Mouse (Mus musculus) heart, embryonic 15.5 days (tissue): ENCODE measurements at regions not wholly inside any gene's neighbourhood (a gene's known extent, or its start where the extent isn't known, plus 50 kb on each side); places are given as distances from the start of the nearest gene placed in this dataset.
A peak's percentile ranks its signal among the peaks of the same experiment; 100 is the strongest.

Experiments
- ATAC-seq: fragments of 200-750 bp; cut with Nextera tagmentation; replicated peaks from 2 replicates; pipeline ENCODE4 v1.8.0; 2017; ENCODE audit warnings: low read depth, moderate TSS enrichment; ENCODE audit not compliant: insufficient number of reproducible peaks, insufficient read depth, low FRiP score
- H3K27ac ChIP-seq: fragments of 300-500 bp; sonication (generic); 2 replicates; pipeline ENCODE4 v1.5.1; 2015; ENCODE audit warnings: mild to moderate bottlenecking, inconsistent platforms
- H3K27me3 ChIP-seq: fragments of 300-500 bp; sonication (generic); 2 replicates; pipeline ENCODE4 v1.6.1; 2015; ENCODE audit warnings: inconsistent platforms
- H3K36me3 ChIP-seq: fragments of 300-500 bp; sonication (generic); 2 replicates; pipeline ENCODE4 v1.6.1; 2015; ENCODE audit warnings: mild to moderate bottlenecking, inconsistent platforms
- H3K4me1 ChIP-seq: fragments of 300-500 bp; sonication (generic); replicated peaks from 2 replicates; pipeline ENCODE4 v1.6.1; 2015; ENCODE audit warnings: inconsistent platforms
- H3K4me2 ChIP-seq: fragments of 300-500 bp; sonication (generic); 2 replicates; pipeline ENCODE4 v1.6.1; 2015; ENCODE audit warnings: inconsistent platforms, mild to moderate bottlenecking, moderate library complexity
- H3K4me3 ChIP-seq: fragments of 300-500 bp; sonication (generic); 2 replicates; pipeline ENCODE4 v1.5.1; 2015; ENCODE audit warnings: mild to moderate bottlenecking, inconsistent platforms
- H3K9ac ChIP-seq: fragments of 300-500 bp; sonication (generic); 2 replicates; pipeline ENCODE4 v1.6.1; 2015; ENCODE audit warnings: mild to moderate bottlenecking, inconsistent platforms
- H3K9me3 ChIP-seq: fragments of 300-500 bp; sonication (generic); replicated peaks from 2 replicates; pipeline ENCODE4 v1.6.1; 2016; ENCODE audit warnings: inconsistent platforms
- WGBS: fragments of 180-500 bp; shearing (Covaris S2); methylation state at CpG from one replicate; pipeline ENCODE4 v1.1.7; 2015; ENCODE audit warnings: mixed read lengths; 5-methylcytosine and 5-hydroxymethylcytosine counted together

DNA sequence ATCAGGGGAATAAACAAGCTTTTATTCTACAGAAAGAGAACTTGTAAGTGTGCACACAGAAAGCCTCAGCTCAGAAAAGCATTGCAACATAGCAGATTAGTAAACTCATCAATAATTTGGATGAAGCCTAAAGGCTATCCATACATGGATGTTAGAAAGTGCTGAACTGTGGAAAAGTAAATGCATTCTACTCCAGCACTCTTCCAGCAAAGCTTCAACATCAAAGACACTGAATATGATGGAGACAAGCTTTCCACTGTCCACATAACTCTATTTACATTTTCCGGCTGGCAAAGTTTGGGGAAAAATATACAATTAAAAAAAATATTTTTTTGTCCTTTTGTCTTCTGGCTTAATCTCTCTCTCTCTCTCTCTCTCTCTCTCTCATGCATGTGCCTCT is 69.7 kb downstream of the Slitrk6 start:
- Histone ChIP-seq H3K4me1 (no peaks in the 10 kb centered on the region), H3K27me3 (no peaks in the 10 kb centered on the region), H3K36me3 (no peaks in the 10 kb centered on the region), H3K9me3 (no peaks in the 10 kb centered on the region), H3K4me3 (no peak overlapping the region), H3K9ac (no peak overlapping the region), H3K27ac (no peak overlapping the region), H3K4me2 (no peak overlapping the region)
- 67% methylated on average over 1 of the region's 1 CpGs for WGBS
- ATAC-seq, result no peak

DNA sequence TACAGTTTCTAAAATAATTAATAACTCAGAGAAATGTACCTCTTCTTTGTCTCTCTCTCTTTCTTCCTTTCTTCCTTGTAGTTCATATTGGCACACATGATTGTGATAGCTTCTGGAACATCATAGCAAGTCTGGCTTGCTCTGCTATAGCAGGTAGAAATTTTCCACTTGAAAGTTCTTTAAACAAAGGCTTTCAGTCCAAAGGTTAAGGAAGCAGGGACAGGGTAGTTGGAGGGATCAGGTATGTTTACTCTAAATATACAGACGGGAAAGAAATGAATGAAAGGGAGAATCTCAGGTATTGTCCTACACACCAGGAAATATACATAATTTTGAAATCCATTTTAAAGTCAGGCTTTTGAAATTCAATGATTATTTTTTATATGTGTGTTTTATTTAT is 75.2 kb downstream of the Slitrk6 start:
- Histone ChIP-seq H3K27ac (no peak overlapping the region), H3K4me2 (no peak overlapping the region), H3K36me3 (no peaks in the 10 kb centered on the region), H3K4me1 (no peaks in the 10 kb centered on the region), H3K4me3 (no peak overlapping the region), H3K9ac (no peak overlapping the region), H3K9me3 (no peaks in the 10 kb centered on the region), H3K27me3 (no peaks in the 10 kb centered on the region)
- WGBS, result 88% methylated on average over 1 of the region's 1 CpGs
- no peak for ATAC-seq

DNA sequence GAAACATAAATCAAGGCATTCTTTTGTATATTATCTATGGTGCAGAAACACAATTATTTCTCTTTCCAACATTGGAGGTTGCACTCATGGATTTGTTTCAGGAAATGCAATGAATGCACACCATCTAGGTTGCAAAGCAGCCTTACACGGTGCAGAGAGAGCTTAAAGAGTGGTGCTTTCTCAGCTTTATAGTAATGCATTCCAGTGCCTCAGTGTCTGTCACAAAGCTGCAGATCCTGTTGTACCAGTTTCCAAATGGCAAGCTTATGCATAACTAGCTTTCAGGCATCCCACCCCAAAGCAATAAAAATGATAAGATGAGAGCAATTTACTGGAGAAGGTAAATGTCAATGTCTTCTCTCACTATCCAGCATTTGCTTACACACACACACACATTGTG is 89.2 kb downstream of the Slitrk6 start:
- no peak overlapping the region for H3K27ac ChIP-seq
- H3K4me3 ChIP-seq, result no peak overlapping the region
- H3K9ac ChIP-seq, result no peak overlapping the region
- 66% methylated on average over 1 of the region's 1 CpGs for WGBS
- no peak overlapping the region for H3K4me2 ChIP-seq
- no peaks in the 10 kb centered on the region for H3K9me3 ChIP-seq
- no peaks in the 10 kb centered on the region for H3K27me3 ChIP-seq
- H3K4me1 ChIP-seq, result no peaks in the 10 kb centered on the region
- H3K36me3 ChIP-seq, result no peaks in the 10 kb centered on the region
- ATAC-seq, result no peak

DNA sequence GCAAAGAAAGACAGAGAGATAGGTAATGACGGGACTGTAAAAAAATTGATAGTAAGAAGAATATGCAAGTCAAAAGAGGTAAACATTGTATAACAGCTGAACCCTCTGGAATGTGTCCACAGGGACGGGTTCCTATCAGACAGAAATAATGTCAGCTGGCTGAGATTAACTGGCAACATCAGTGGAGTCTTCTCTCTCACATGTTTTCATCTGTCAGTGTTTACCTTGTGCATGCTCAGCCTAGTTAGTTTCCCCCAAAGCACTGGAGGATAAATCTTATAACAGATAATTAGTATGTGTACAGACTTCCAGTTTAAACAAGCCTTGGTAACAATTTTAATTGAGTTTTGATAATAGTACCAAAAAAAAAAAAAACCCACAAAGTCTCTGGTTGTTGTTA is 91.7 kb downstream of the Slitrk6 start:
- no peak for ATAC-seq
- WGBS, result 39% methylated on average over 2 of the region's 2 CpGs
- no peak overlapping the region for H3K4me2 ChIP-seq

DNA sequence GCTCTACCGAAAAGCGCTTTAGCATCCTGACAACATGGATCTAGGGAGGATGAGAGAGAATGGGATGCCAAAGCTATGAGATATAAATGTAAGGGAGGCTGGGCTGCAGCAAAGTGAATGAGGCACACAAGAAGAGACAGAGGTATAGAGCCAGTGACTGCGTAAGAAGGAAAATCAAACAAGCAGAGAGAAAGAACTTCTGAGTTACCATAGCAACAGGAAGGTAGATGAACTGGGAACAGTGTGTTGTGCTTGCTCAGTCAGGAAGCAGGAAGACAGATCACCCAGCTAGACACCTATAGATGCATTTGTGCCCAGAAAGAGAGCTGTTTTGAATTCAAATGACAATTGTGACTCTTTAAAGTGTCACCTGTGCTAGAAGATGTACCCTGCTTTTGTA is 120.8 kb downstream of the Slitrk6 start:
- WGBS, result 82% methylated on average over 3 of the region's 3 CpGs
- Histone ChIP-seq H3K9ac (no peak overlapping the region), H3K9me3 (no peaks in the 10 kb centered on the region), H3K4me1 (no peaks in the 10 kb centered on the region), H3K4me3 (no peak overlapping the region), H3K36me3 (no peaks in the 10 kb centered on the region), H3K4me2 (no peak overlapping the region), H3K27me3 (no peaks in the 10 kb centered on the region), H3K27ac (no peak overlapping the region)
- no peak for ATAC-seq

More for the DNA sequence above, 91.7 kb downstream of the Slitrk6 start:
- no peaks in the 10 kb centered on the region for H3K4me1 ChIP-seq
- H3K36me3 ChIP-seq, result no peaks in the 10 kb centered on the region
- no peak overlapping the region for H3K9ac ChIP-seq
- no peak overlapping the region for H3K27ac ChIP-seq
- no peak overlapping the region for H3K4me3 ChIP-seq
- no peaks in the 10 kb centered on the region for H3K9me3 ChIP-seq
- H3K27me3 ChIP-seq, result no peaks in the 10 kb centered on the region

DNA sequence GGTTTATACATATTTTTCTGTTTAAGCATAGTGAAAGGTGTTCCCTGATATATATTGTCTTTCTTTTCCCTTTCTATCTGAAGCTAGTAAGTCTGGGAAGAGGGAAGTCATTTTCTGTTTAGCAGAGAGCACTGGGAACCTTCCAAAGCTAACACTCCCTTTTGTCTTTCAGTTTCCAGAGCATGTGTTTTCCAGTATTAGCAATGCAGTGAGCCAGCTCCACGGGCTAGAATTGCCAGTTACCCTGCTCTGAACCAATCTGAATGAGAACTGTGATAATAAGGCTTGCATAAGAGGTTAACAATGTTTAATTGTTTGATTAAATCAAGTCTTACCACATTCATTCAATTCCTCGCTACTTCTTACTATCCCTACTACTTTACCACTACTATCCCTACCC is 131.2 kb downstream of the Slitrk6 start:
- H3K9me3 ChIP-seq, result no peaks in the 10 kb centered on the region
- no peaks in the 10 kb centered on the region for H3K27me3 ChIP-seq
- no peak for ATAC-seq
- H3K4me1 ChIP-seq, result no peaks in the 10 kb centered on the region
- no peak overlapping the region for H3K4me3 ChIP-seq
- 49% methylated on average over 2 of the region's 2 CpGs for WGBS
- no peak overlapping the region for H3K4me2 ChIP-seq
- no peak overlapping the region for H3K9ac ChIP-seq
- no peaks in the 10 kb centered on the region for H3K36me3 ChIP-seq
- no peak overlapping the region for H3K27ac ChIP-seq

DNA sequence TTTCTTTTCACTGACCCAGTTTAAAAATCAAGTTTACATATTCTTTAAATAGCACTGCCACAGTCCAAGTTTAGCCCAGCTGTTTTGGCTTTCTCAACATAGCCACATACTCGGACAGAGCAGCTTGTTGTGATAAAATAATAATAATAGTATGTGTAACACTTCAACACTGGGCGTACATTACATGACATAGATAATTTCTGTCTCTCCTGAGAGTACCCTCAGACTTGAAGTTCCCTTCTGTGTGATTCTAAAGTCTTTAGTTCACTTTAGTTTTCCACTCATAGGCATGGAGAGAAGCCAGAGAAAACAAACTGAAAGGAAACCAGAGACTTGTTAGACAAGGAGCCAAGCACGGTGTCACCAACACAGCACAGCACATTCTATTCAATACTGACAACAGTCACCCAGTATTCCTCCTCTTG is 136.4 kb downstream of the Slitrk6 start:
- H3K4me3 ChIP-seq, result peak overlapping the region; percentile 5; the same call in 1 of the 2 replicates
- no peaks in the 10 kb centered on the region for H3K4me1 ChIP-seq
- H3K4me2 ChIP-seq, result peak overlapping the region; percentile 24; the same call in 1 of the 2 replicates
- 11% methylated on average over 3 of the region's 3 CpGs for WGBS
- no peaks in the 10 kb centered on the region for H3K9me3 ChIP-seq
- peak overlapping the region; percentile 78 for H3K27ac ChIP-seq
- H3K9ac ChIP-seq, result no peak overlapping the region
- ATAC-seq, result peak; percentile 80; the same call in 1 of the 2 replicates
- H3K36me3 ChIP-seq, result no peaks in the 10 kb centered on the region
- no peaks in the 10 kb centered on the region for H3K27me3 ChIP-seq

DNA sequence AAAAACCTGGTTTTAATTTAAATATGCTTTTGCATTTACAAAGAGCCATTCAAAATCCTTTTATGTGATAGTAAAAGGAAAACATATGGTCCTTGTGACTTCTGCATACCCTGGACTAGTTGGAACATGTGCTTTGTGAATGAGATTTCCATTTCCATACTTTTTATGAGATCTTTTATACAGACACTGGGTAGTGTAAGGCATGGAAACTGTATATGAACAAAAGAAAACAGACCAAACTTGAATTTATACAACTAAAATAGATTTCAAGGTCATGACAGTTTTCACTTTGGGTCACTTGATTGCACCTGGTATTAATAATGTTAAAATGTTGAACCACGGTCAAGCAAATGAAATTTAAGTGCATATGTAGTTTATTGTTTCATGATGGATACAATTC is 138.5 kb downstream of the Slitrk6 start:
- ATAC-seq, result no peak
- H3K4me2 ChIP-seq, result no peak overlapping the region
- H3K36me3 ChIP-seq, result no peaks in the 10 kb centered on the region
- no peak overlapping the region for H3K9ac ChIP-seq
- H3K4me1 ChIP-seq, result no peaks in the 10 kb centered on the region
- no peaks in the 10 kb centered on the region for H3K27me3 ChIP-seq
- no peak overlapping the region for H3K27ac ChIP-seq
- WGBS, result 68% methylated on average over 1 of the region's 1 CpGs
- no peak overlapping the region for H3K4me3 ChIP-seq
- no peaks in the 10 kb centered on the region for H3K9me3 ChIP-seq

DNA sequence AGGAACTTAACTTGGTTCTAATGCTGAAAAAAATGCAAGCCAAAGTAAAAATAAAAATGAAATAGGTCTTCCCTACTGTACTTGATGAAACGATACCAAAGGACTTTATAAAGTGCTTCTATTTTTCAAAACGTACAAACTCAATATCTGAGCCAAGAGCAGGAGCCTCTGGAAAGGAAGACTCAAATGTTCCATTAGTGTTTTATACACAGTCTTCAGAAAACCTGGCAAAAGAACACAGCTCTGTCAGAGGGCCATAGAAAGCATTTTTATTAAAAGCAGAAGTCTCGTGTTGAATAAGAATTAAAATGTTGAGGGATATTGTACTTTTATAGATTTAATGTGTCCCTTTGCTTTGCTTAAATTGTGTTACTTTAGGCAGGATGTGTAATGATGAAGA is 174.6 kb downstream of the Slitrk6 start:
- Histone ChIP-seq H3K9me3 (no peaks in the 10 kb centered on the region), H3K27ac (no peak overlapping the region), H3K4me1 (no peaks in the 10 kb centered on the region), H3K4me3 (no peak overlapping the region), H3K36me3 (no peaks in the 10 kb centered on the region), H3K9ac (no peak overlapping the region), H3K27me3 (no peaks in the 10 kb centered on the region), H3K4me2 (no peak overlapping the region)
- WGBS, result 51% methylated on average over 3 of the region's 3 CpGs
- no peak for ATAC-seq

DNA sequence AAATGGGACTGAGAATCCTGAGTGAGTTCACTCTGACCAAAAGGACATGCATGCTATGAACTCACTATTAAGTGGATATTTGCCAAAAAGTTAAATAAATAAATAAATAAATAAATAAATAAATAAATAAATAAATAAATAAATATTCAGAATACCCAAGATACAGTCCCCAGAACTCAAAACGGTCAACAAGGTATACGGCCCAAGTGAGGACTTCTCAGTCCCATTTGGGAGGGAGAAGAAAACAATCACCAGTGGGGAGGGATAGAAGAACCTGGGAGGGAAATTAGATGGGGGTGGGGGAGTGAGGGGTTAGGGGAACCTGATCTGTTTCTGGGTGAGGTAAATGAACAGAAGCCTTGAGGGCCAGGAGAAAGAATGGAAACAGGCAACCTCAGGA is 184.2 kb downstream of the Slitrk6 start:
- 90% methylated on average over 2 of the region's 2 CpGs for WGBS
- Histone ChIP-seq H3K4me3 (no peak overlapping the region), H3K27me3 (no peaks in the 10 kb centered on the region), H3K27ac (no peak overlapping the region), H3K4me2 (no peak overlapping the region), H3K4me1 (no peaks in the 10 kb centered on the region), H3K9me3 (0 out of 2 replicates have a peak, but pooled peaks cover 2% of the 10 kb centered on the region), H3K9ac (no peak overlapping the region), H3K36me3 (no peaks in the 10 kb centered on the region)
- ATAC-seq, result no peak

DNA sequence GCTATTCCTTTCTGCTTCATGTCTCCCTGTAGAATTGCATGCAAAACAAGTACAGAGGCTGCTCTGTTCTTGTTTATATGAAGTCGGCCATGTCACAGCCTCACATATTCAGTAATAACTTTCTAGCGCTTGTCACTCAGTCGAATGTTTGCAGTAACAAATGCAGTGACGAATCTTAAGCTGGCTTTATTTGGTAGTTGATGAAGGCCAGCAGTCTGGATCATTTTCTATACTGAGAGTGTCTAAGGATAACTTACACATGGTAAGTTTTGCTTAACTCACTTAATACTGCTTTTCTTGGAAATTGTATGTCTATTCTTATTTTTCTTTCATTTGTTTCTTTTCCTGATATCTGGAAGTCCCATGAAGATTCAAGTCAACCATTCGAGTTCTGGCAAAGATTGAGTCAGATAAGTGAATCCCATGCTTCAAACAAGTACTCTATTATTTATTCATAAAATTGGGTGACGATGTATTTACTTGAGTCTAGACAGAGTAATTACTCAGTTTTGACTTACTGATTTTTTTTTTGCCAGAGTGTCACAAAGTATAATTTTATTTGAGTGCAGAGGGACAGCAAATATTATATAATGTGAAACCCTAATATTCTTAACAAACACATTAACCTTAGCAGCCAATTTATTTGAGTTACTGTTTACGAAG is 189.0 kb downstream of the Slitrk6 start:
- Histone ChIP-seq H3K4me1 (no peaks in the 10 kb centered on the region), H3K27ac (no peak overlapping the region), H3K9me3 (0 out of 2 replicates have a peak, but pooled peaks cover 2% of the 10 kb centered on the region), H3K36me3 (no peaks in the 10 kb centered on the region), H3K9ac (no peak overlapping the region), H3K4me2 (no peak overlapping the region), H3K27me3 (no peaks in the 10 kb centered on the region), H3K4me3 (no peak overlapping the region)
- 66% methylated on average over 7 of the region's 7 CpGs for WGBS
- ATAC-seq, result no peak

DNA sequence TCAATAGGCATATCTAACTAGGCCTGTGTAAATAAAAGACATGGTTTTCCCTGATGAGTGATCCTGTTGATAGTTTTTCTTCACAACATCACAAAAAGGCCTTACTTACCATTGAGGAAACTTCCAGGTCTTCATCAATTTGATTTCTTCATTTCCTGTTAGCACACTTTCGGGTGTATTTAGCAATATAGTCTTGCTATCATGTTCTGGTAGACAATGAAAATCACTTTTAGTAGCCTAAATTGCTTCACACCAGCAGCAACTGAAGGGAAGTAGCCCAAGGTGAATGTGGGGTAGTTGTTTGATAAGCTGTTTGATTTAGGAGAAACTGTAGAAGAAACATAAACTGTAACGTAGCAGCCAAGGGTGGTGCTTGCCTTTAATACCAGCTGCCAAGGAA is 190.3 kb downstream of the Slitrk6 start:
- no peak for ATAC-seq

More for the DNA sequence above, 190.3 kb downstream of the Slitrk6 start:
- Histone ChIP-seq H3K27ac (no peak overlapping the region), H3K4me1 (no peaks in the 10 kb centered on the region), H3K9me3 (no peaks in the 10 kb centered on the region), H3K4me2 (no peak overlapping the region), H3K27me3 (no peaks in the 10 kb centered on the region), H3K9ac (no peak overlapping the region), H3K4me3 (no peak overlapping the region), H3K36me3 (no peaks in the 10 kb centered on the region)
- 62% methylated on average over 2 of the region's 2 CpGs for WGBS
